Mouse (Mus musculus): Measurements from ENCODE around the gene Desi2. TPM values are rescaled to one million over a fixed set of nuclear protein-coding genes. Genes with fewer than 3 reads are reported as not detected.
"Not testable (repeated sequence)": the region's sequence is repeated elsewhere in the genome, so short reads cannot be mapped to it uniquely, and the experiment has no call there.

Gene Desi2
- total RNA-seq, 2 experiments from 2014 or later, result 16.0 to 17.9 TPM

DNA sequence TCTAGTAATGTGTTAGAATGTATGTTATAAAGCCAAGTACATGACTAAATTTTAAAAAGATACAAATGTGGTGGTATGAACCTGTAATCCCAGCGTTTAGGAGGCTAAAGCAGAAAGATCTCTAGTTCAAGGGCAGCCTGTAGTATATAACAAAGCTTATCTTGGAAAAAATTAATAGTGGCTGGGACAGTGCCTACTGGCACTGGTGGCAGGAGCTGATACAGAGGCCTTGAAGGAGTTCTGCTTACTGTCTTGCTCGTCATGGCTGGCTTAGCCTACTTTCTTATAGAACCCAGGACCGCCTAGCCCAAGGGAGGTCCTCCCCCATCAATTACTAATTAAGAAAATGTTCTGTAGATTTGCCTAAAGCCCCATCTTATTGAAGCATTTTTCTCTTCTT, 46.9 kb downstream of the Desi2 start:
- Histone ChIP-seq H3K4me3 (no peak overlapping the region), H3K27ac (no peak overlapping the region)
- TF ChIP-seq CTCF (conservative IDR thresholded peaks at IDR 0.05), result no peak
- DNase-seq (ENCODE audit: low spot score in 2 of 2), result no peak

DNA sequence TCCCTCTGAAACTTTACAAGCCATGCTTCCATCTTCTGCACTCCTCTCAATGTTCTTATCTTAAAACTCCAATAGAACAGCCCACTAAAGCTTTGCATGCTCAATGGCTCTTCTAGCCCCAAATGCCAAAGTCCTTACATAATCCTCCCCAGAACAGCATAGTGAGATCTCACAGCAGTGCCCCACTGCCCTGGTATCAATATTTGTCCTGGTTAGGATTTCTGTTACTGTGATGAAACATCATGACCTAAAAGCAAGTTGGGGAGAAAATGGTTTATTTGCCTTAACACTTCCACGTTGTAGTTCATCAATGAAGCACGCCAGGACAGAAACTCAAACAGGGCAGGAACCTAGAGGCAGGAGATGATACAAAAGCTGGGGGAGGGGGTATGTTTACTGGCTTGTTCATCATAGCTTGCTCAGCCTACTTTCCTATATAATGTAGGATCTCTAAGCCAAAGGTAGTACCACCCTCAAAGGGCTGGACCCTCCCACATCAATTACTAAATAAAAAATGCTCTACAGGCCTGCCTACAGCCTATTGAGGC, 48.8 kb downstream of the Desi2 start:
- no peak for TF ChIP-seq CTCF (conservative IDR thresholded peaks at IDR 0.05)
- Histone ChIP-seq H3K27ac (no peak overlapping the region), H3K4me3 (no peak overlapping the region)
- no peak for DNase-seq (ENCODE audit: low spot score in 2 of 2)

DNA sequence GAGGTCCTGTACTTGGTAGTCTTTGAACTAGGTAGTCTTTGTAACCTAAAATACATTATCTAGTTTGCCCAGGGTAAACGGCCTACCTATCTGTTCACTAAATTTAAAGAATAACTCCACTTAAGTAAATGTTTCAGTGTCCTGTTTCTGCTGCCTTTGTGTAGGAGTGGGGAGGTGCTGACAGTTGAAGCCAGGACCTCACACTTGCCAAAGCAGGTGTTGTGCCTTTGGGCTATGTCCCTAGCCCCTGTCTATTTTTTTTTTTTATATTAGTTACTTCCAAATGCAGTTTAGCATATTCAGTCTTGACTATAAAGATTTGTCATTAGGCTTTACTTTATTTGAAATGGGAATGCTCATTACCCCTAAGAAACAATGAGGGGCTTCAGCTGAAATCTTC, 51.5 kb downstream of the Desi2 start:
- H3K4me3 ChIP-seq, result no peak overlapping the region
- TF ChIP-seq CTCF (conservative IDR thresholded peaks at IDR 0.05), result no peak
- no peak overlapping the region for H3K27ac ChIP-seq
- DNase-seq (ENCODE audit: low spot score in 2 of 2), result no peak

DNA sequence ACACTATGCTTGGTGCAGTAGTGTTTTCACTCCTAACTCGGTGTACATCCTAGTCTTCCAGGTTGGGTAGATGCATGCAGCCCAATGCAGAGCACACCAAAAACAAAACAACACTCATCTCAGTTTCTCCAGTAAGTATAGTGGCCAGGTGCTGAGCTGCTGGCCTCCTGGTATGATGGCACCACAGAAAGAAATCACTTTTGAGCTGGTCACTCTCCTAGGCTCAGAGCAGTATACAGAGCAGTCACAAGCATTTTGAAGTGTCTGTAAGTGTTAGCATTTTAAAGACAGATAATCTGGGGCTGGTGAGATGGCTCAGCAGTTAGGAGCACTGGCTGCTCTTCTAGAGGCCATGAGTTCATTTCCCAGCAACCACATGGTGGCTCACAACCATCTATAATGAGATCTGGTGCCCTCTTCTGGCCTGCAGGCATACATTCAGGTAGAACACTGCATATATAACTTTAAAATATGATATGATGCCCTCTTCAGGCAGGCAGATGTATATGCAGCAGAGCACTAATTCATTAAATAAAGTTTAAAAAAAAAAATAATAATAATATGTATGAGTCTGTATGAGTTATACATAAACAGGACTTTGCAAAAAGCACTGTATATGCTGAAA, 54.8 kb downstream of the Desi2 start:
- H3K27ac ChIP-seq, result no peak overlapping the region
- TF ChIP-seq CTCF (conservative IDR thresholded peaks at IDR 0.05), result peak; percentile 76

DNA sequence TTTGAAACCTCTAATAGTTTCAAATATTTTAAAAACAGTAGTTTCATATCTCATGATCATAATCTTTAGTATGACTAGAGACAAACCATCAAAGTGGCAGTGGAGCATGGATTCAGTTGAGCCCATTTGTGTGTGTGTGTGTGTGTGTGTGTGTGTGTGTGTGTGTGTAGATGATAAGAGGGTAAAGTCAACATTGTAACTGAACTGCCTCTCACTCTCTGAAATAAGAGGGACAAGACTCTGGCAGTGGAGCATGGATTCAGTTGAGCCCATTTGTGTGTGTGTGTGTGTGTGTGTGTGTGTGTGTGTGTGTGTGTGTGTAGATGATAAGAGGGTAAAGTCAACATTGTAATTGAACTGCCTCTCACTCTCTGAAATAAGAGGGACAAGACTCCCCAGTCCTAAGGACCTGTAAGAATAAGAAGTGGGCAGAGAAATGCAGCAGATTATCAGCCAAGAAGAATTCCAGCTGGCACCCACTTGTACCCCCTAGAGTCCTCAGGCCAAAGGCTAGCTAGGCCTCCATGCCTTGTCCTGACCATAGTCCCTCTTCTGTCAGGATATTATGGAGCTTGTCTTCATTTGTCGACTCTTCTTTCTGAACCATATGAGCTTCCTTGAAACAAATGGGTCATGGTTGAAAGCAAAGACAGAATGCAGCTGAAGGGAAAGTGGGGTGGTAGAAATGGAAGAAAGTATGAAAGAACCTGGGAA, 61.0 kb downstream of the Desi2 start:
- H3K27ac ChIP-seq, result no peak overlapping the region
- DNase-seq (ENCODE audit: low spot score in 2 of 2), result no peak
- no peak overlapping the region for H3K4me3 ChIP-seq
- TF ChIP-seq CTCF (conservative IDR thresholded peaks at IDR 0.05), result no peak

More for the DNA sequence above, 54.8 kb downstream of the Desi2 start:
- DNase-seq (ENCODE audit: low spot score in 2 of 2), result no peak
- no peak overlapping the region for H3K4me3 ChIP-seq

DNA sequence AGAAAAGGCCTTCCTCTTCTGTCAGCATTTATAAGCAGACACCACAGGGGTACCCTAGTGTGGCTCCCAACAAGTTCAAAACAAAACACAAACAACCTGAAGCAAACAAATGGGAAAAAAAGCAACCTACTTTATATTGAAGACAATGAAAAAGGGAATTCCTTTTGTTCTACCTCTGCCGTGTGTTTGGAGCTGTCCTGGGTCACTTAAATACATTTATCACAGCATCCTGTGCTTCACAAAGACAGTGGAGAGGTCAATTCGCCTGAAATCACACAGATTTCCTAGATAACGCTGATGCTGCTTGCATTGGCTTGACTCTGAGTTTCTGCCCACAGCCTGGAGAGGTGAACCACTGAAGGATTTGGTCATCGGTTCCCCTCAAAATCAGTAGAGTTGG, 67.4 kb downstream of the Desi2 start:
- Histone ChIP-seq H3K27ac (no peak overlapping the region), H3K4me3 (no peak overlapping the region)
- no peak for DNase-seq (ENCODE audit: low spot score in 2 of 2)
- no peak for TF ChIP-seq CTCF (conservative IDR thresholded peaks at IDR 0.05)

DNA sequence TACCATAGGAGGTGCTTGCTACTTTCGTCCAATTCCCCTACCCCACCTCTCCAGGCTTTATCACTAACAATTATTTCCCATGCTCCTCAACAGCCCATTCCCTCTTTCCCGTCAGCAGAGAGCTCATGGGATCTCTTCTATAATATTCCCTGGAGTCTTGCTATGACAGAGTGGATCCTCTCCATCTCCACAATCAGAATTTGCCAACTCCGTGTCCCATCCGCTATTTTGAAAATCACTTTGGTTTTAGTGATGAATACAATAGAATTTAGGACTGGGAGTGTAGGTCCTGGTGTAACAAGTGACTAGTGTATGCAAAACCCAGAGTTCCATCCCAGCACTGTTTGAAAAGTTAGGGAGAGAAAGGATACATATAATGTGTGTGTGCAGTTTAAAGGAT, 69.1 kb downstream of the Desi2 start:
- Histone ChIP-seq H3K27ac (no peak overlapping the region), H3K4me3 (no peak overlapping the region)
- DNase-seq (ENCODE audit: low spot score in 2 of 2), result no peak
- no peak for TF ChIP-seq CTCF (conservative IDR thresholded peaks at IDR 0.05)

DNA sequence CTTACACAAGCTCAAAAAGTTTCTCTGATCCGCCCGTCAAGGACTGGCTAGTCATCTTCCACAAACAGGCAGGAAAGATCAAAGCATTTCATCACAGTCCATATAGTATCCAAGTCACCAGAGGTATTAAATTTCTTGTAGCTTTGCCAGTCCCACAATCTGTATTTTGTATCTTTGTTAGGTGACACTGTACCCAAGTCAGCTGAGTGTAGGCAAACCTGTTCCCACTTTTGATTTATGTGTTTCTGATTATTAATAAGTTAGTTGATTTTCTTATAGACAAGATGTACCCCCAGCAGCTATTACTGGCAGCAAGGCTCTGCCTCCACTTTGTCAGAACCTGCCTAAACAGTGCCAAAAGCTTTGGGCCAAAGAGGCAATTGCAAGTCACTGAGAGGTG, 71.6 kb downstream of the Desi2 start:
- DNase-seq (ENCODE audit: low spot score in 2 of 2), result no peak
- TF ChIP-seq CTCF (conservative IDR thresholded peaks at IDR 0.05), result no peak
- Histone ChIP-seq H3K27ac (no peak overlapping the region), H3K4me3 (no peak overlapping the region)

DNA sequence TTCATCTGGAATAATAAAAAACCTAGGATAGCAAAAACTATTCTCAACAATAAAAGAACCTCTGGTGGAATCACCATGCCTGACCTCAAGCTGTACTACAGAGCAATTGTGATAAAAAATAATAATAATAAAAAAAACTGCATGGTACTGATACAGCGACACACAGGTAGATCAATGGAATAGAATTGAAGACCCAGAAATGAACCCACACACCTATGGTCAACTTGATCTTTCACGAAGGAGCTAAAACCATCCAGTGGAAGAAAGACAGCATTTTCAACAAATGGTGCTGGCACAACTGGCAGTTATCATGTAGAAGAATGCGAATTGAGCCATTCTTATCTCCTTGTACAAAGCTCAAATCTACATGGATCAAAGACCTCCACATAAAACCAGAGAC, 78.2 kb downstream of the Desi2 start:
- not testable (repeated sequence) for H3K27ac ChIP-seq; H3K4me3 ChIP-seq; DNase-seq (ENCODE audit: low spot score in 2 of 2)

DNA sequence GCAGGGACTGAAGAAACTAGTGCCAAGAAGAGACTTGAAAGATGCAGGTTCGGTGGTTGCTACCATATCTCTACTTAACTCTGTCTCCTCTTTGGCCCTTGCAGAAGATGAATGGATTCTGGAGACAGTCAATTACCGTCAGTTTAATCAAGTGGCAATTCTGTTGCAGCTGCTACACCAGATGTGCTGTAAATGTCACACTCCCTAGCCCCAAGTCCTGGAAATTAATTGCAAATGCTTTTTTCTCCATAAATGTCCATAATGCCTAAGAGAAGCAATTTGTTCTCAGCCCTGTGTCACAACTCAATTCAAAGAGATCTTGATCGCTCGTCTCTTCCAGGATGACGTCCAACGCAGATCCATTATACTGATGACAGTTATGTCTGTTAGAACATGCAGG, 83.4 kb downstream of the Desi2 start:
- no peak for TF ChIP-seq CTCF (conservative IDR thresholded peaks at IDR 0.05)
- DNase-seq (ENCODE audit: low spot score in 2 of 2), result no peak
- H3K27ac ChIP-seq, result no peak overlapping the region

DNA sequence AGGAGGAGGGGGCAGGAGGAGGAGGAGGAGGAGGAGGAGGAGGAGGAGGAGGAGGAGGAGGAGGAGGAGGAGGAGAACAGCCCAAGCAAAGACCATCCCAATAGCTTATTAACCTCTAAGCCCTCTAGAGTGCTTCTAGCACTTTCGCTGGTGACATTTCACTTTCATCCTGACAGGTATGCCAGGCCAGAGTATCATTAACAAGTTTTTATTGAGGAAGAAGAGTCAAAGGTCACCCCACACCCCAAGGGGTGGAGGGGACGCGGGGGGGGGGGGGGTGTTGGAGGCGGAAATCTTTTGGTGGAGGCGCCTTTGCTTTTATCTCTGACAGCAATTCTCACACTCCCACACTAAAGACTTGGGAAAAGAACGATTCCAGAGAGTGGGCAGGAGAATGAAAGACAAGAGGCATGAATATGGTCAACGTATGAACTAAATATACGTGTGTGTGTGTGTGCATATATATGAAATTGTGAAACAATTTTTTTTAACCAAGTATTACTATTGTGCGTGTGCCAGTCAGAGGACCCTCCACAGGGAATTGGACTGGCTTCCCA, 88.0 kb downstream of the Desi2 start:
- DNase-seq (ENCODE audit: low spot score in 2 of 2), result no peak

More for the DNA sequence above, 83.4 kb downstream of the Desi2 start:
- no peak overlapping the region for H3K4me3 ChIP-seq

DNA sequence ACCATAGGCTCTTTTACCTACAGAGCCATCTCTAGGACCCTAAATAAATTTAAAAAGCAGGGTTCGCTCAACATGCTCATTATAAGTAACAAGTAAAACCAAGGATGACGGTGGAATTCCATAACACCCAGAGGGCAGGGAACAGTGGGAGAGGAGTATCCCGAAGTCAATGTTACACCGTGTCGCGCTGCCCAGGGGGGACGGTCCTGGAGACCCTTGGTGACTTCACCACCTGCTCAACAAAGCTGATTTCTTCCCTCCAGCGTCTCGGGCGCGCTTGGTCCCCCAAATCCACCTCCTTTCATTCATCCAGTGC, 88.5 kb downstream of the Desi2 start:
- H3K27ac ChIP-seq, result peak overlapping the region; percentile 92
- H3K4me3 ChIP-seq, result peak overlapping the region; percentile 60
- peak in 1 of 2 experiments; percentile 3 for DNase-seq (ENCODE audit: low spot score in 2 of 2)
- no peak for TF ChIP-seq CTCF (conservative IDR thresholded peaks at IDR 0.05)

More for the DNA sequence above, 88.0 kb downstream of the Desi2 start:
- TF ChIP-seq CTCF (conservative IDR thresholded peaks at IDR 0.05), result no peak
- H3K27ac ChIP-seq, result no peak overlapping the region
- no peak overlapping the region; the same call in 1 of the 2 replicates for H3K4me3 ChIP-seq

DNA sequence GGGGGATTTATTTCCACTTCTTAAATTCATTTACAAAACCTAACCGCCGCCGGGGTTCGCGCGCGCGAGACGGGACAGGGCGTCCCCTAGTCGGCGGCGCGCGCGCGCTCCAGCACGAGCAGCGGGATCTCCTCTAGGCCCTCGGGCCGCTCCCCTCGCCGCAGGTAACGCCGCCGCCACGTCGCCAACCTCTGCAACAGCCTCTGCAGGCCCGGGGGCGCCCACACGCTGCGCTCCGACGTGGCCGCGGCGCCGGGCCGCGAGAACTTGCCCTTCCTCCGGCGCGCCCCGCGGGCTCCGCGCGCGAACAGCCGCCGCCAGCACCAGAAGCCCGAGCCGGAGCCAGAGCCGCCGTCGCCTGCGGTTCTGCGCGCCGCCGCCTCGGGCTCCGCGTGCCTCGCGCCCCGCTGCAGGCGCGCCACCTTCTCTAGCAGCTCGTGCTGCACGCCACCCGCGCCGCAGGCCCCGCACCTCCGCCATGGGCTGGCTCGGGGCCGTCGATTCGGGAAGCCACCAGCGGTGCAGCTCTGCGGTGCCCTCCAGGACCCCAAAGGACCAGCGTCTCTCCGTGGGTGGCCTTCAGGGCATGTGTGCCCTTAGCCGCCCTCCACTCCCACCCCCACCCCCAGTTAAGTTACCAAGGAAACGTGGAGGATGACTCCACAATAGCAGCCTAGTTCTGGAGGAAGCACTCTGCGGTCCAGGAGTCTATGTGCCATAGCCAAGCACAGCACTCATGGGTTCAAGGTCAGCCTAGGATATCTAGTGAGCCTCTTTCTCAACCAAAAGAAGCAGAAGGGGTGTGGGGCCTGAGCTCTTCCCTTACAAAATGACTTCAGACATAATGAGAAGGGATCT, 89.1 kb downstream of the Desi2 start:
- H3K4me3 ChIP-seq, result peak overlapping the region; percentile 60
- DNase-seq (ENCODE audit: low spot score in 2 of 2), result peak; percentile 63 to 67
- H3K27ac ChIP-seq, result peak overlapping the region; percentile 92
- TF ChIP-seq CTCF (conservative IDR thresholded peaks at IDR 0.05), result peak; percentile 28

DNA sequence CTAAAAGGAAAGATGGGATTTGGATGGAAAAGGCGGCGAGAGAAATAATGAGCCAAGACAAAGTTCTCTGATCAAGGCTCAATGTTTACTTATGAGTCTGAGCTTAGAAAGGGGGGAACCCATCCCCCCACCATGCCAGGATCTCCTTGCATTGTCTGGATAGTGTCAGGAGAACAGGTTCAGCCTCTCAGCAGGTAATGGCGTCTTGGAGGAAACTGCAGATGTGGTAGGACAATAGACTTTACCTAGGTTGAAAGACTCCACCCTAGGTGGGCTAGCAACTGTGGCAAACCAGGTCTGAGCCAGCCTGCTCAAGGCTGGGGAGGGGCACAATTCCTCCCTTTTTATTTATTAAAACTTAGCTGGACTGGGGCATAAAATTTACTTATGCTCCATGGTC, 96.1 kb downstream of the Desi2 start:
- H3K27ac ChIP-seq; H3K4me3 ChIP-seq; DNase-seq (ENCODE audit: low spot score in 2 of 2): not testable (repeated sequence)

Measured in layer of hippocampus, adult 2 months (tissue).